Mouse (Mus musculus): ENCODE results near the gene Polr3gl.

GRCm38 (mm10) chr3:96539316-96539715, 54.7 kb downstream of the Polr3gl start:
- TF ChIP-seq CTCF (conservative IDR thresholded peaks at IDR 0.05; ENCODE audit: insufficient read depth, insufficient read length, low read depth, low read length) (no peak), POLR2A (IDR thresholded peaks at IDR 0.05; ENCODE audit: low read depth, low read length) (no peak)

All from kidney, adult 2 months (tissue).